In genomic region chr9:78700691-78701090, GRCm38 (mm10) we compare ENCODE assay signal across 8 mouse cellular contexts.
DNase-seq lines count a peak whose midpoint lies in the region; ATAC-seq and TF ChIP-seq lines count a peak whose summit lies in the region.

No protein-coding gene starts in this region.

- H3K9me3 ChIP-seq in kidney, embryonic 15.5 days (replicated peaks) = no peaks in the 10 kb centered on the region

- no peaks in the 10 kb centered on the region for H3K79me2 ChIP-seq in liver, adult 2 months (ENCODE audit: control insufficient read depth, insufficient read depth, low read length)

- H3K4me3 ChIP-seq in kidney, adult 2 months (ENCODE audit: insufficient read depth, low read depth, low read length) = no peak overlapping the region
- no peak overlapping the region for H3K4me3 ChIP-seq in kidney, embryonic 15.5 days (replicated peaks)
- H3K4me3 ChIP-seq in liver, adult 2 months (ENCODE audit: insufficient read depth, low read depth, low read length) = no peak overlapping the region

- peak; percentile 63 for DNase-seq in kidney, adult 2 months
- peak; percentile 78 for DNase-seq in ZHBTc4 (ENCODE audit: low read depth, low spot score)
- peak; percentile 73 for DNase-seq in embryo, embryonic 10 days (ENCODE audit: low spot score)
- peak; percentile 75 for DNase-seq in kidney, adult 9 months
- peak; percentile 31 for DNase-seq in liver, adult 2 months (ENCODE audit: extremely low read depth, low read depth, low spot score)
- DNase-seq in right cerebral cortex, adult 2 months (ENCODE audit: low spot score in 2 of 2) = peak; percentile 76 to 84
- DNase-seq in urinary bladder, postnatal 14 days (ENCODE audit: low spot score) = peak; percentile 64

- H3K4me2 ChIP-seq in kidney, embryonic 15.5 days = no peak overlapping the region

- H3K27me3 ChIP-seq in kidney, adult 2 months (replicated peaks; ENCODE audit: control insufficient read depth, insufficient read depth, low read length) = no peaks in the 10 kb centered on the region
- no peaks in the 10 kb centered on the region for H3K27me3 ChIP-seq in kidney, embryonic 15.5 days
- no peaks in the 10 kb centered on the region for H3K27me3 ChIP-seq in liver, adult 2 months (ENCODE audit: control insufficient read depth, insufficient read depth, low read length)

- no peaks in the 10 kb centered on the region for H3K4me1 ChIP-seq in kidney, adult 2 months (ENCODE audit: control insufficient read depth, insufficient read depth, low read length)
- H3K4me1 ChIP-seq in kidney, embryonic 15.5 days = 0 out of 2 replicates have a peak, but pooled peaks cover 2% of the 10 kb centered on the region
- H3K4me1 ChIP-seq in liver, adult 2 months (ENCODE audit: control insufficient read depth, insufficient read depth, low read length) = no peaks in the 10 kb centered on the region

- ATAC-seq in kidney, embryonic 15.5 days (replicated peaks; ENCODE audit: low FRiP score) = no peak

- H3K9ac ChIP-seq in kidney, embryonic 15.5 days = no peak overlapping the region
- H3K9ac ChIP-seq in liver, adult 2 months (ENCODE audit: low read depth, low read length) = no peak overlapping the region

- no peak overlapping the region for H3K27ac ChIP-seq in kidney, adult 2 months (ENCODE audit: insufficient read depth, low read depth, low read length)
- no peak overlapping the region for H3K27ac ChIP-seq in kidney, embryonic 15.5 days
- no peak overlapping the region for H3K27ac ChIP-seq in liver, adult 2 months (replicated peaks; ENCODE audit: insufficient read depth, low read depth, low read length)

- peak; percentile 73 for TF ChIP-seq CTCF in kidney, adult 2 months (conservative IDR thresholded peaks at IDR 0.05; ENCODE audit: insufficient read depth, insufficient read length, low read depth, low read length)
- peak; percentile 78 for TF ChIP-seq CTCF in liver, adult 2 months (IDR thresholded peaks at IDR 0.05; ENCODE audit: low read depth, low read length)

- H3K36me3 ChIP-seq in kidney, adult 2 months (ENCODE audit: control insufficient read depth, insufficient read depth, low read length) = no peaks in the 10 kb centered on the region
- H3K36me3 ChIP-seq in kidney, embryonic 15.5 days = no peaks in the 10 kb centered on the region
- H3K36me3 ChIP-seq in liver, adult 2 months (ENCODE audit: control insufficient read depth, insufficient read depth, low read length) = no peaks in the 10 kb centered on the region

- TF ChIP-seq POLR2A in kidney, adult 2 months (IDR thresholded peaks at IDR 0.05; ENCODE audit: low read depth, low read length) = no peak
- TF ChIP-seq POLR2A in liver, adult 2 months (IDR thresholded peaks at IDR 0.05; ENCODE audit: extremely low read depth, insufficient read depth, low read length) = no peak

- 3% methylated on average over 1 of the region's 1 CpGs for WGBS in kidney, adult 2 months
- WGBS in kidney, embryonic 15.5 days = 3% methylated on average over 1 of the region's 1 CpGs
- WGBS in liver, adult 2 months = 4% methylated on average over 1 of the region's 1 CpGs
